Mouse (Mus musculus) right cerebral cortex, postnatal 14 days (tissue): ENCODE results near the gene Vcp.

Source experiments
- DNase-seq: peaks from one replicate; pipeline ENCODE4 v3.0.0; 2022

The Vcp gene

GRCm38 (mm10) chr4:42965039-42965719 is 35.1 kb downstream of the Vcp start:
- DNase-seq = no peak

- DNase-seq = no peak
Observed at GRCm38 (mm10) chr4:42963480-42963879, 36.8 kb downstream of the Vcp start.

GRCm38 (mm10) chr4:42961592-42961991 is 38.7 kb downstream of the Vcp start:
- DNase-seq = peak; percentile 54

GRCm38 (mm10) chr4:42959382-42959781 is 40.9 kb downstream of the Vcp start:
- DNase-seq = no peak

GRCm38 (mm10) chr4:42958942-42959341 is 41.4 kb downstream of the Vcp start:
- DNase-seq = no peak

- DNase-seq = no peak
Observed at GRCm38 (mm10) chr4:42957979-42958378, 42.3 kb downstream of the Vcp start.

GRCm38 (mm10) chr4:42957306-42957705 is 43.0 kb downstream of the Vcp start:
- no peak for DNase-seq

DNA sequence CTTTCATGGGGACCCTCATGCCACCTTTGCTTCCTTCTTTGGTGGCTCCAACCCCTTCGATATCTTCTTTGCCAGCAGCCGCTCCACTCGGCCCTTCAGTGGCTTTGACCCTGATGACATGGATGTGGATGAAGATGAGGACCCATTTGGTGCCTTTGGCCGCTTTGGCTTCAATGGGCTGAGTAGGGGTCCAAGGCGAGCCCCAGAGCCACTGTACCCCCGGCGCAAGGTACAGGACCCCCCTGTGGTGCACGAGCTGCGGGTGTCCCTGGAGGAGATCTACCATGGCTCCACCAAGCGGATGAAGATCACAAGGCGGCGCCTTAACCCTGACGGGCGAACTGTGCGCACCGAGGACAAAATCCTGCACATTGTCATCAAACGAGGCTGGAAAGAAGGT is 43.7 kb downstream of the Vcp start:
- DNase-seq = no peak

DNA sequence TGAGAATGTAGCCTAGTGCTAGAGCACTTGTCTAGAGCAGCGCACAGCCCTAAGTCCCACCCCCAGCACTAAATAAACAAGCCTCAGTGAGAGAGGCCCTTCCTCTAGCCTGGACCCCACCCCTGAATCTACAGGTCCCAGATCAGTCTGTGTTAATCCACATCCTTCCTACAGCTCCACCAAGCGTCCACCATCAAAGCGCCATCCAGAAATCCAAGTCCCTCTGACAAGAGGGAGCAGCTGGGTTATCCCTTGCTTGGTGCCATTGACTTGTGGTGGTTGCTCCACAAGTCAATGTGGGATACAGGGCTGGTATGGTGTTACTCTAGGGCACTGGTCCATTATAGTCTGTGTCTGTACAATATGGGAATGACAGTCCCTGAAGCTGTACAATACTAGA is 45.1 kb downstream of the Vcp start:
- DNase-seq = no peak

DNA sequence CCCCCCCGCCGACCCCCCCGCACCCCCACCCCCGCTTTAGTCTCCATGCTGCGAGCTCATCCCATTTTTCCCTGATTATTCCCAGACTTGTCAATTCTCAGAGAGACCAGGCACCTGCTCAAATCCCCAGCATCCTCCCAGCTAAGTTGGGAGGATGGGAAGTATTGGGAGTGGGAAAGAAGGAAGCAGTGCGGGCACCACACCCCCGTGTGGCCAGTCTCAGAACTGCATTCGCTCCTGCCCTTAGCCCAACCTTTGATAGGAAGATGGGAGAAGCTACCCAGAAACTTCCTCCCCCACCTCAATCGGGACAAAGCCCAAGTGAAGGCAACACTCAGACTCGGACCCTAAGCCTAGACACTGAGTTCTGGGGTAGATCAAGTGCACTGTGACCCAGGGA is 46.0 kb downstream of the Vcp start:
- DNase-seq = peak; percentile 84

DNA sequence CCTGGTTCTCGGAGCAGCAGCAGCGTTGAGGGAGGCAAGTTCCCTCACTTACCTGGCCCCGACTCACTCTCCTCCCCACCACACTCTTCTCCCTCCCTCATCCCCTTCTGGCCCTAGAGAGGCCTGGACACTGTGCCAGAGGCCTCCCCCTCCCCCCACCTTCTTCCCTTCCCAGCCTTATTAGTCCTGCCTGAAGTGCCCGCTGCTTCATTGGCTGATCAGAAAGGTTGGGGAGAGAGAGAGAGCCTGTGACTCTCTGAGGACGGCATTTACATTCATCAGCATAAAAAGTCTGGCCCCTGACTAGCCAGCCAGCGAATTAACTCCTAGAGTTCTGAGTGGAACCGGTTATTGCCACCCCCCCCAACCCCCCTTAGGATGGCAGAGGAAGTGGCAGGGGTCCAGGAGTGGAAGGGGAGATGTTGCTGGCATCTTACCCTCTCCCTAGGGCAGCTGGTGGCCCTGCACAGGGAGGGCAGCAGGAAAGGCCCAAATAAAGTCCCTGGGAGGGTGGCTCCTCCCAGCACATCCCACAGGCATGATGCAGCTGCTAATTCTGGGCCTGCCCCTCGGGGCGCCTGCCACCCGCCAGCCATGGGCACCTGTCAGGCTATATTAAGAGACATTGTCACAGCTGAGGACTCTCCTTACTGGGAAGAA is 46.7 kb downstream of the Vcp start:
- no peak for DNase-seq

DNA sequence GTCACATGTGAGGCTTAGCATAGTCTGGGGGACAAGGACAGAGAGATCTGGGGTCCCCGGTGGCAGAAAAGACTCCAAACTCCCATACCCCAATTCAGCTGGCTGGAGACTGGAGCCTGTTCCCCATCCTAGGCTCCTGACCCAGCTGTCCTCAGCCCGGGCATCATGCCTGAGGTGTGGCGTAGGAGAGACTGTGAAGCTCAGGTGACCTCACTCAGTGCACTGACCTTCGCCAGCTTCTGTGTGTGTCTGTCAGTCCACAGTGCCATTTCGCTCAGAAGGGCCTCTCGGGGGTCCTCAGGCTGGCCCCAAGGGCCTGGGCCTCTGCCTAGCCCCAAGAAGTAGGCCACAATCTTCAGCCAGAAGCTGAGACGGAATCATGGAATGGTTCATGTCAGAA is 47.7 kb downstream of the Vcp start:
- DNase-seq = peak; percentile 9

- DNase-seq = peak; percentile 14
Observed at GRCm38 (mm10) chr4:42951206-42952195, 48.8 kb downstream of the Vcp start.

DNA sequence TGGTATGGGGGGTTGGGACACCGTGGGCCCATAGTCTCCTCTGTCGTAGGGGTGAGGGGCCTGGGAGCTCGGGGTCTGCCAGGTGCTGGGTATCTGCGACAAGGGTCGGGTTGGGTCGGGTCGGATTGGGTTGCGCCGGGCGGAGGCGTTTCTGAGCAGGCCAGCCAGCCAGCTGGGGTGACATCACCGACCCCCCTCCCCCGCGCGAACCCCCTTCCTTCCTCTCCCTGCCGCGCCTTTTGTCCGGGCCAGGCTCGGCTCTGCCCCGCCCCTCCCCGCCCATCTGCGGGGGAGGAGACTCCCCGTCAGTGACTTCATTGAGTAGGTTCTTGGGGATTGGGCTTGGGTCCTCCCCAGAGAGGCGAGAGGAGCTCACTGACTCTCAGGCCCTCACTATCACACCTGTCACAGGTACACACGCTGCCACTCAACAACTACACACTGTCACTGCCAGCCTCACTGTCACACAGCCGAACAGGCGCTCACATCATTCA is 50.2 kb downstream of the Vcp start:
- DNase-seq = peak; percentile 86

GRCm38 (mm10) chr4:42949676-42950051 is 50.6 kb downstream of the Vcp start, which contains the start of gene Dnajb5:
Gene Dnajb5 (plus strand): TSS chr4:42949814.
- DNase-seq = peak; percentile 93

DNA sequence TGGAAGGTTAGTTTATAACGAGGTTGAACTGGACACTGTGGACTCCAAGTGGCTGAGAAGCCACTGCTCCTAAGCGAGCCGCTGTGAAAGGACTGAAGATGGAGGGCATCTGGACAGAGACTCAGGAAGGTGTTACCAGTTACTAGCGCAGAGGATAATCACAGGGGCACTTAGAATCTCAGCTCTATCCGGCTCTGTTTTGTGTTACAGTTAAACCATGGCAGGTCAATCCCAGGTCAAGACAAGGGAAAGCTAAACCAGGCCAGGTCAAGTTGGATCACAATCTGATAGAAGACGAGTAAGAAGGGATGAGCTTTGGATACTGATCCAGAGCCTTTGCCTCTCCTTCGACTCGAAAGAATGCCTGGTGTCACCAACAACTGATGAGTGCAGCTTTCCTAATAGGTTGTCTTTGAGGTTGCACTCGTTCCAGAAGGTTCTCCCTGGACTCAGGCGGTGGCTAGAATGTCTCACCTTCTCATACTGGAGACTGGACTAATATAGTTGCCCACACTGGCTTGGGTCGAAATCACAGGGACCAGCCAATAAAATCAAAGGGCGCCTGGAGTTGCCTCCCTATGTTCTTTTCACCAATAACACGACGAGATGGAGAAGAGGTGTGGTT is 51.1 kb downstream of the Vcp start:
- DNase-seq = no peak

GRCm38 (mm10) chr4:42948527-42948926 is 51.8 kb downstream of the Vcp start:
- peak; percentile 57 for DNase-seq

GRCm38 (mm10) chr4:42946733-42947290 is 53.5 kb downstream of the Vcp start:
- peak; percentile 88 for DNase-seq

DNA sequence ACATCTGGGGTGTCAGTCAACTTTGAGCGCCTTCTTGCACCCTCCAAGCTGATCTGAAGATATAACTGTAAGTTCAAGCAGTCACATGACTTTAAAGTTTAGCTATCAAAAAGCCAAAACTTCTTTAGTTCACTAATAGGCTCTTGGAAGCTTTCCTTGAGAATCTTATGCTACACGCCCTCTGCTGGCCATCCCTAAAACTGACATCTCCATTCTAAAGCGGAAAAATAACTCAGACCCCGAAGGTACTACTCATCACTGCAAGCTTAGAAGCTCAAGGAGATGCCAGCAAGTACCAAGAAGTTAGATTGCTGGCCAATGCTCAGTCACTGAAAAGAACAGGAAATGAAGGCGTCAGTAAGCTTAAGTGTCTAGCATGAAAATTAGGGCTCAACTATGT is 54.4 kb downstream of the Vcp start:
- DNase-seq = peak; percentile 79

DNA sequence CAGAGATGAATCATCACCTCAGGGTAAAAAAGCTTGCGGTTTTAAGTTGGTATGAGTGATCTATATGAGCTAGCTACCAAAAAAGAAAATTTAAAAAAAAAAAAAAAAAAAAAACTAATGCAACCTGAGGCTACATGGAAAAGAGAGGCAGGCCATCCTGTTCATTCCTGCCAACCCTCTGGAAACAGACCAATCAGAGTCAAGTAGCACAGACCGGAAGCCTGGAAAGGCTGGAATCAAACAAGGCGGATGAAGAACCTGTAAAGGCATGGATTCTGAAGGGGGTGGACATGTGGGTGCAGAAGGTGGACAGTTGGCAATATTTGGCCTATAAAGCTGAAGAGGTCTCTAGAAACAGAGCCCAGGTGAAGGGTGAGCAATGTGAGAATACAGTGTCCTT is 54.9 kb downstream of the Vcp start:
- DNase-seq = peak; percentile 9

GRCm38 (mm10) chr4:42945043-42945442 is 55.3 kb downstream of the Vcp start:
- peak; percentile 33 for DNase-seq

DNA sequence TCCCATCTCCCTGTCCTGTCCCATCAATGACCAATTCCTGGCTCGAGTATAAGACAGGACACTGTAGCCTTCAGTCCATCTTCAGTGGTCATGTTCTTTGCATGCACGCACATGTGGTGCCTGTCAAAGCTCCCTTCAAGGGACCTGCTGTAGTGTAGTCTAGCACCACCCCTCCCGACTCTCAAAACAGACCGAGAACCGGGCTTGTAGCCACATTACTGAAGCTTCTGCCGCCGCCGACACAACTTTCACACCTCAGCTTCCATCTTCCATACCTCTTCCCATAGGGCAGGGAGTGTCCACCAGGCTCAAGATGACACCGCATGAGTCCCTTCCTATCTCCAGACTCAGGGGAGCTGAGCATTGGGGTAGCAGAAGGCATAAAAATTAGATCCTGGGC is 56.1 kb downstream of the Vcp start:
- DNase-seq = peak; percentile 20
